Mouse (Mus musculus): Measurements from ENCODE around the gene Them7.
A peak's percentile ranks its signal among the peaks of the same experiment; 100 is the strongest.

The Them7 gene

DNA sequence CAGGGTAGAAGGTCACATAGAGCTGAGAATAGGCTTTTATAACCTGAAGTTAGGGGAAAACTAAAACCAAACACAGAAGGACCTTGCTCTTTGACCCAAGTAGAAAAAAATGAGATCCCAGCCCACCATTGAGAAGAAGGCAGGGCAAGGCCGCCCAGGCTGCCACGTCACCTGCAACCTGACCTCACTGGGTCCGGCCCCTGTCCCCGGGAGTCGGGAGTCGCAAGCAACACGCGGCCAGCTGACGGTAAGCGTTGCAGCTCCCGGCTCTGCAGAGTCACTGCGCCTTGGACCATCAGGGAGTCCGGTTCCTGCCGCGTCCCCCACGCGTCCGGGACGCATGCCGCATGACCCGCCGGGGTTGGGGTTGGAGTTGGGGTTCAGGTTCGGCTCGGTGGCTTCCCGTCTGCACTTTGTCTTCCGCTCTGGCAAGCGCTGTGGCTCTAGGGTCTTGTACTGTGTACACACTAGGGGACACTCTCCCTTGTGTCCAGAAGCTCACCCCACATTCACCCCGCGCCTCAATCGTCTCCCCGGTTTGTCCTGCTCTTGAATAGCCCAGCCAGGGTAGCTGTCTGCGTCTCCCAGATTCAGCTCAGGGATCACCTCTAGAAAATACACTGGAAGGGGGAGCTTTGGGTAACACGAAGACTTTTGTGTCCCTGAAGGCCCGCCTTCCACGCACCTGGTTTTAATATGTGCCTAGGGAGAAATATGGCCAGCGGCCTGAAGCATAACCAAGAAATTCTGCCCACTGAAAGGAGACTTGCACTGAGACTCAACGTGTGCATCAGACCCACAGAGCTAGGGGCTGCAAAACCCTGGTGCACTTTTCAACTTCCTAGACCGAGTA is at the start of gene Them7:
Gene Them7, plus strand, starts transcription at position 187 of the 853 bp plus-strand sequence.
- no peak for DNase-seq (ENCODE audit: low read depth, low spot score)

DNA sequence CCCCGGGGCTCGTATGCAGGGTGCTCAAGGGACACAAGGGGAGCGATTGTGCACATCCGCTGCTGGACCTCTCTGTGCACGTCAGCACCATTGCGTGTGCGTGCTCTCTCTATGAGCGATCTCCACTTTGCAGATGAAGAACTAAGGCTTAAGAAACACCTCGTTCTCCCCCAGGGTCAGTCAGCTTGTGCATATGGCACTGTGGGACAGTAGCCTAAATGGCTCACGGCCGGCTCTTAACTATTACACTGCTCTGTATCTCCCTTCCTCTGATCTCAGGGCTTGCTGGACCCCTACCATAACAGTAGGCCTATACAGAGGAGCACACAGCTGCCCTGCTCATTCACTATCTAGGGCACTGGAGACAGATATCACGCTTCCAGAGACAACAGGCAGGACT is 45.2 kb upstream of the Them7 start:
- DNase-seq (ENCODE audit: low read depth, low spot score): no peak

DNA sequence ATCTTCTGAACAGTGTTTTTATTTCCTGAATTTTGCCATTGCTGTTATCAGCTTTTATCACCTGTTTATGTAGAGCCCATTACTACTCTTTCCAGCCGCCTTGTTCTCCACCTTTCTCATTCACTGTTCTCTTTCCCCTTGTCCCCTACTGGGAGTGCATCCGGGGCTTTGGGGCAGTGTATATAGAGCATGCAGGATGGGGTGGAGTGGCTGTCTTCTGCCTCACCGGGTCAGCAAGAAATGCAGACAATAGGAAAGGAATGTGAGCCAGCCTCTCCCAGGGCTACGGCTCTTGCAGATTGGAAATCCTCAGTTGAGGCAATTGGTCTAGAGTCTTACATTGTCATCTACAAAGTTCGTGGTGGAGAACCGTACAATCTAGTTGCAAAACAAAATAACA is 41.6 kb upstream of the Them7 start:
- DNase-seq (ENCODE audit: low read depth, low spot score): no peak

DNA sequence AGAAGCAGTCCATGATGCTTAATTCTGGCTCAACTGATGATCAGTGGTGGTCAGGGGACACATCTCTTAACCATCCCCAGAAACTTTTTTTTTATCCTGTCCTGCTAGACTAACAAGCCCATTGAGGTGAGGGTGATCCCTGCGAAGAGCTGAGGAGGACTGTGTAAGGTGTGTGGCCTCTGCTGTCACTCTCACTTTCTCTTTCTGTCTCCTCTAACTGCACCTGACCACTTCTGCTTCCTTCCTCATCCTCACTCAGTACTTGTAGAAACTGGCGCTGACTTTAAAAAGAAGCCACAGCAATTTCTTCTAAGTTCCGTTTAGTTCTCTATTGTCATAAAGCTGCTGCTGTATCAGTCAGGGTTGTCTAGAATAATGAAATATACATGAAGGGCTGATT is 39.0 kb upstream of the Them7 start:
- DNase-seq (ENCODE audit: low read depth, low spot score): no peak

DNA sequence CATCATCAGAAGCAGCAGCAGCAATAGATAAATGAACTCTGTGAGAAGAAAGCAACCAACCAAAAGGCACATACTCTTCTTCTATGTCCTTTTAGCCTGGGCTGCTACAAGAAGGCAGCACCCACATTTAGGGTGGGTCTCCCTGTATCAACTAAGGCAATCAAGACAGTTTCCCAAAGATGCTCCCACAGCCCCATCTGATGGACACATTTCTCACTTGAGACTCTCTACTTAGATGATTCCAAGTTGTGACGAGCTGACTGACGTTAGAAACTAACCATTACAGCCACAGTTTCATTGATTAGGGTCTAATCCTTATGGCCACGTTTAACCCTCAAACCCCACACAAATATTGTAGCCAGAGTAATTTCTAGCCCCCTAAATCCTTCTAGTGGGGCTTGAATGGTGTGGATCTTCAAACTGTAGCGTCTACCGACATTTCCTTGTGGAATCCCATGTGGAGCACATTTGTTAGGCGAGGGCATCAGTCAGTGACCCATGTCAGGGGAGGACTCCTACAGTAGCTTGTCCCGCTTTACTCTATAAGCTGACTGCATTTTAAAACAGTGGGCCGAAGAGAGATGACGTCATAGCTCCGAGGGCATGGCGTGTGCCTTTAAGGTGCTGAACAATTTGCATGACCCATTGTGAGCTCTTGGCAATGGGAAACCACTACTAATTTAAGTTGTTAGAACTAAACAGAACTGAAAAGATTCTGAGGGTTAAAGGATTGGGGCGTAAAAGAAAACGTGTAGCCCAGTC is 38.2 kb upstream of the Them7 start:
- no peak for DNase-seq (ENCODE audit: low read depth, low spot score)

DNA sequence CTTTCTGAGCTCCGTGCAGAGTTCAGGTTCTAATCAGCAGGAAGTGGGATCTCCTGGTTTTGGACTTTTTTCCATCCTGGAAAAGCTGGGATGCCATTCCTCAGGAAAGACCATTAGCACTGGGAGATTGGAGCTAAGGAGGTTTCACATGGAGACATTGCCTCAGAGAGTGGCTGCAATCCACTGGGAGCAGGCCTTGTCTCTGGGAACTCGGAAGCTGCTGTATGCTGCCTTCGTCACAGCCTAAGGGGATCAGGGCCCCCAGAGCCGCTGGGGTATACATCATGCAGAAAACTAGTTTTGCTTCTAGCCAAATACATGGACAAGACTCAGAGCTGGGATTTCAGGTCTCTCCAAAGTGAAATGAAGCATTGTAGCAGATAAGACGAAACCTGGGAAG is 37.5 kb upstream of the Them7 start:
- no peak for DNase-seq (ENCODE audit: low read depth, low spot score)

DNA sequence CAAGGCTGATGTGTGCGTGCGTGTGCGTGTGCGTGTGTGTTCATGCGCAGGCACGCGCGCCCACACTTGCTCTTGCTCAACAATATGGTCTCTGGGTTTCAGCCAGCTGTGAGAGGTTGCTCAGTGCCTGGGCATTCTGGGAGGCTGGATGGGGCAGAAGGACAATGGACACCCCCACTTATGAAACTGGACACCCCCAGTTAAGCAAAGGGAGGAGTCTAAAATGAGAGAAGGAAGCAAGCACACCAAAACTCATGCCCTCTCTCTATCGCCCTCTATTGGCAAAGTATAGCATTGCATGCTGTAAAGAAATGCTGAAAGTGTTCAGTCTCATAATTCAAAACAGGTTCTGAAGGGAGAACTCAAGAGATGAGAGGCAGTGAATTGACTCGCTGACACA is 35.9 kb upstream of the Them7 start:
- no peak for DNase-seq (ENCODE audit: low read depth, low spot score)

DNA sequence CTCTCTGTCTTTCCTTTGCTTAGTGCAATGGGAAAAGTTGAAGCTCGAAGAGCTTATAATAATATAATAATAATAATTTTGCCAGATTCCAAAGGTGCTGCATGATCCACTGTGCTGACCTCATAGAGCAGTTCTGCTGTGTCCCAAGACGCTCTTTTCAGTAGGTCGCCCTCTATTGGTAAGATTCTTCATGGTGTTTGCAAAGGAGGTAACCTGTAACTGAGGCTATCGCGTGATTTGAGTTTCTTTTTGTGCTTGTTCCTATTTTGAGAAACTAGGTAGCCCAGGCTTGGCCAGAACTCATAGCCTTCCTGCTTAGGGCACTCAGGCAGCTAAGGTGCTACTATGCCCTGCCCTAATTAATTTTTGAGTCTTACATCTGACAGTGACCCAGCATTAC is 34.8 kb upstream of the Them7 start:
- DNase-seq (ENCODE audit: low read depth, low spot score): no peak

DNA sequence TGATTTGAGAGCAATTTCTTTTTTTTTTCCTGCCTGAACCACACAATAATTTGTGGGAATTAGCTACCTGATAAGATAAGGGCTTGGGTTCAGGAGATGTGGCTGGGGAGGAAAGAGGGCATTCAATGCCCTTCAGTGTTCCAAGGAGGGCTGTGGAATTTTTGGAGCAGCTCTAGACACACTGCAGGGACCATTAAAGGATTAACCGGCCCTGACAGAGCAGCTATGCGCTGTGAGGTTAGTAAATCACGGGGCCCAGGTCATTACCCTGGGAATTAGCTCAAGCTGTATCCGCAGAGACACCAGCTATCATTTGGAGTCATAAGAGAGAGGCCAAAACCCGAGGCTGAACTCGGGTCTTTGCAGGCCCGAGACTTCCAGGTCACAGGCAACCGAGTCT is 24.0 kb upstream of the Them7 start:
- DNase-seq (ENCODE audit: low read depth, low spot score): no peak

DNA sequence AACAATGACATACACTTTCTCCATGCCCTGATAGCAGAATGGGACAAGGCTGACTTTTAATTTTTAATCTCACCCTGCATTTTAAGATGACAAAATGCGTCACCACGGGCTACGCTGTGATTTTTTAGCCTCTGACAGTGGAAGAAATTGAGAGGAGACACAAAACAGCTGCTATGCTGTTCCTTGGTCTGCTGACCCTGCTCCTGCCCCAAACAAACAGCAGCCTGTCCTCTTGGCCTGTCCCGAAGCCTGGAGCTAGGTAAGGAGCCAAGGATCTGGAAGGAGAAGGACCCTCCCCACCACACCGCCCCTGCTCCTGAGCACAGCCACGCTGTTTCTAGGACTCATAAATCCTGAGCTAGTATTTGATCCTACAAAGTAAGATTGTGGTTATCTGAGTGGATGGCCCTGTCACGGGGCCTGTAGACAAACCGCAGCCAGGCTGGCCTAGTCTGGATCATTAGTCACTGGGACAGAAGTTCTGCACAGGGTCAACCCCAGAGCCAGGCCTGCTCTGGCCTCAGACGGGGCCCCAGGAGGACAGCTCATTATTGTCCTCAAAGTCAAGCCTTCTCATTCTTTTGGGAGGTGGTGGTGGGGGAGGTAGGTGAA is 17.5 kb upstream of the Them7 start:
- no peak for DNase-seq (ENCODE audit: low read depth, low spot score)

DNA sequence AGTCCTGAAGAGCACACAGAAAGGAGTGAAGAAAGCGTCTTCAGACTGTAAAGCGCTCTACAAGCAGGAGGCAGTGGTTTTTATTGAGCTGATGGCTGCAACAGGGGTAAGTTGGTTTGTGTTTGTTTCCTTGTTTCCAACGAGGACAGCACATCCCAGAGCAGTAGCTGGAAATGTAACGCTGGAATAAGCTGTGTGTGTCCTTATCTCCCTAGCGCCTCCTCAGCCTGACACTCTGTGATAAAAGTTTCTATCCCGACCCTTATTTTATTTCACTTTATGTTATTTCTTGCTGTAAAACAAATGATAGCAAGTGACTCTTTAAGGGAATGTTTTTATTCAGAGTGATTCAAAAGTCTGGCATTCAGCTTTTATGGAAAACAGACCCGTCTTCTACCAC is 11.3 kb upstream of the Them7 start:
- DNase-seq (ENCODE audit: low read depth, low spot score): no peak

DNA sequence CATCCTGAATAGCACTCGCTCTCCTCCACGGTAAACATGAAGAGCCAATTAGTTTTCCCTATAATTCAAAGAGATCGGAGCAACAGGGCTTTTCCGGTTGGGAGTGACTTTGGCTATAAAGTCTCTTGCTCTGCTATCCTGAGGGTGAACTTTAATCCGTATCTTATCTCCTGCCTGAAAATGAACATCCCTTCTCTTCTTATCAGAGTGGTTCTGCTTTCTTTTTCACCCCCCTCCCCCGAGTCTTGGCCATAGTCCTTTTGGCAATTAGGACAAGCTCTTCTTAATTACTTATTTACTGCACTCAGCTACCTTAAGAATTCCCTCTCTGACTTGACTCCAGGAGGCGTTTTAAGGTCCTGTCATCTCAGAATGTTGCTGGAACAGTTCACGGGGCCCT is 8.2 kb upstream of the Them7 start:
- no peak for DNase-seq (ENCODE audit: low read depth, low spot score)

DNA sequence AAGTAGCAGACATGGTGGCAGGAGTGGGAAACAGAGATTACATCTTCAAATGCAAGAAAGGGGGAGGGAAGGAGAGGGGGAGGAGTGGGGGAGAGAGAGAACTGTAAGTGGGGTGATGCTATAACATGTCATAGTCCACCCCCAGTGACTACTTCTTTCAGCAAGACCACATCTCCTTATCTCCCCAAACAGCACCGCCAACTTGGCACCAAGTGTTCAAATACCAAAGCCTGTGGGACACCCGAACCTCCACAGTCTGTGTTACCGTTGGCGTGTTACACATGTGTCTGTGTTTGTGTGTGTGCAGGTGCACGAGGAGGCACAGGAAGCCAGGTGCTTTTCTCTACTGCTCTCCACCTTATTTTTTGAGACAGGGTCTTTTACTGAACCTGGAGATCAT is 4.9 kb upstream of the Them7 start:
- DNase-seq (ENCODE audit: low read depth, low spot score): no peak

DNA sequence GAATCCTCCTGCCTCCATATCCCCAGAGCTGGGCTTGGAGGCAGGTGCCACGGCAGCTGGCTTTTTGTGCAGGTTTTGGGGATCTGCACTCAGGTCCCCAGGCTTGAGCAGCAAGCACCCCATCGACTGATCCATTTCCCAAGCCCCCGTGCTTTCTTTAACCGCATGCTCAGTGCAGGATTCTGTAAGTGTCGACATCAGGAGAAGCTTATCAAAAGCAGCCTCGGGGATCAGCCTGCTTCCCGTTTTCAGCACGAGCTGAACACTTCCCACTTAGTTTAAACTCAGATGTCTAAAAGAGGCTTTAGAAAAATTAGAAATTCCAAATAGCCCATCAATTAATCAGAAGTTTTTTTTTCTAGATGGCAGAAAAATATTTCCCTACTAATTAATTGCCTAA is 4.5 kb upstream of the Them7 start:
- no peak for DNase-seq (ENCODE audit: low read depth, low spot score)

DNA sequence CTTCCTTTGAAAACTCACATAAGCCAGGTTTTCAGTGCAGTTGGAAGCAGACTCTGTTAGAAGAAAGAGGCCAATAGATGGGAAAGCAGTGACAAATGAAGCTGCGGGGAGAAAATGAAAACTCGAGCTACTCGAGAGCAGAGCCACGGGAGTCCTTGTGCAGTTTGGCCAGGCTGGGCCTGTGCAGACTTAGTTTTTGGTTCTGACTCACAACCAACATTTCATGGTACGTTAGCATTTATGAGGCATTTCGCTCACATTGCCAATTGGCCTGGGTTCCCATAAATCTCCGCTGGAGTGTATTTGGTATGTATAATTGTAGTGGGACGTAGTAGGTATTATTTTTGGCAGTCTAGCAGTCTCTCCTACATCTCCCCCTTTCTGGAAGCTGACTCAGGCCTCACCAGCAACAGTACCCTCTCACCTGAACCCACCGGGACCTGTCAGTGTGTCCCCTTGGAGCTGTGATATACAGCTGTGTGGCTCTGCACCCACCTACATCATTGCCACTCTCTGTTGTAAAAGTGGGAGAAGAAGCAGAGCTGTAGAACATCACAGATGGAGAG is 3.3 kb upstream of the Them7 start:
- no peak for DNase-seq (ENCODE audit: low read depth, low spot score)

DNA sequence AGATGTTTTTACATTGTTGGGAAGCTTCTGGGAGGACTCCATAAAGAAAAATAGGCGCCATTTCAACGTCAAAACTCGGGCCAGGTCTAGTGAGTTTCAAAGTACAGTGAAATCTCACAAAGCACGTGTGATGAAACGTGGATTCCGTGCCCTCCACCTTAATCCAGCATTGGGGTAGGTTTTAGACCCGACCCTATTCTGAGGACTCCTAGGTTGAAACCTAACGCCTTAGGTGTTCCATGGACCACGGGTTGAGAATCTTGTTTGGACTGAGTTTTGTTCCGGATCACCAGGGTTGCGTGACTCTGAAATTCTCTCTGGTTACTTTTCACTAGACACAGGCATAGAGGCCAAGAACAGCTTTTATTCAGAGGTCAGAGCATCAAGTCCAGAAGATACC is 514 bp upstream of the Them7 start:
- no peak for DNase-seq (ENCODE audit: low read depth, low spot score)

DNA sequence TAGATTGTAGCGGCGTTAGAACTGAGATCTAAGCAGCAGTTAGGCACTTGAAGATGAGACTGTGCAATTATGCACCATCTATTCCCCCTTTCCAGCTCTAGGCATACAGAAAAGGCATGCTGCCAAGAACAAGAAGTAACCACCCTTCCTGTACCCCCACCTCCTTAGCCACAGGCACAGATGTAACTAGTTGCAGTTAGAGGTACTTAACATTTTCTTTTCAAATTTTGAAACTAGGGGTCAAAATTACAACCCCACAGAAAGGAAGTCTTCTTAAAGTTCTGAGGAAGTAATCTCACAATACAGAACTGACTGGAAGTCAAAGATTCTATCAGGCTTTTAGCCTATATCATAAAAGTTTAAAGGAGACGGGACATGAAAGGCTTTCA is 861 bp downstream of the Them7 start:
- no peak for DNase-seq (ENCODE audit: low read depth, low spot score)

DNA sequence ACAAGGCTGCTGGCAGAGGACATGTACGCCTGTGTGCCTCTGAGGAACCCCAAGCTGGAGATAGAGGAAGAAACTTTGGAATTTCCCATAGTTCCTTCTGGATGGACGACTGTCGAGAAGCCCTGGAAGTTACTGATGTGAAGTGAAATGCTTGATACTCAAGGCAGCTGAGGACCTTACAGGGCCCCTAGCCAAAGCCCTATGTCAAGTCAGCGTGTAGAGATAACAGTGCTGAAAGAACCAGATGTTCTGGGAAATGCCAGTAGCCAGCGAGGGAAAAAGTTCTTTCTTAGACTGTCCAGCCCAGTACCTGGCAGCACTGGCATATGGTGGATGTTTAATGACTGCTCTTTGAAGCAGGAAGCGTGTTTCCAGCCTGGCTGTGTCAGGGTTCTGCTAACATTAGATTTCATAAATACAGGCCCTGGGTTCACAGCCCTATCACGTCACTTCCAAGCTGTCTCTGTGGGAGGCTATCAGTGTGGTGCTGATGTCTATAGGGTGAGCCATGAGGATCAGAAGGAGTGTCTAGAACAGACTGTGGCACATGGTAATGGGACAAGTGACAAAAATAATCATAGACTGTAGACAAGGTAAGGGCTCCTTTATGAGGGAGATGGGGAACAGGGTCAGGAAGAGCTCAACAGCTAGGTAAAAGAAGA is 2.3 kb downstream of the Them7 start:
- no peak for DNase-seq (ENCODE audit: low read depth, low spot score)

DNA sequence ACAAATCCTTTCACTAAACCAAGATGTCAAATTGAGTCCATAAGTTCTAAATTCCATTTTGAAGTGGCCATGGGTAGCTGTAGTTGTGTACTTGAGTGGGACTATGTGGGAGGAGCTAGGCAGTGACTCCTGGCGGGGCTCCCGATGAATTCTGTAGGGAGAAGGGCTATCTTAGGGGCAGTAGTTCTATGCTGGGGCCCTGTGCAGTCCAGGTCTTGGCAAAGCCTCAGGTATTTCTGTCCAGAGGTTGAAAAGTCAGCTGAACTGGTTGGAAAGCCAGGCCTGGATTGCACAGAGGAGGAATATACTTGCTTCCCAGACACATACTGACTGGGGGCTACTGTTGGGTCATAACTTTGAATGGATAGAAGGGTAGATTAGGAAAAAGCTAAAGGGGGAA is 4.3 kb downstream of the Them7 start:
- no peak for DNase-seq (ENCODE audit: low read depth, low spot score)

DNA sequence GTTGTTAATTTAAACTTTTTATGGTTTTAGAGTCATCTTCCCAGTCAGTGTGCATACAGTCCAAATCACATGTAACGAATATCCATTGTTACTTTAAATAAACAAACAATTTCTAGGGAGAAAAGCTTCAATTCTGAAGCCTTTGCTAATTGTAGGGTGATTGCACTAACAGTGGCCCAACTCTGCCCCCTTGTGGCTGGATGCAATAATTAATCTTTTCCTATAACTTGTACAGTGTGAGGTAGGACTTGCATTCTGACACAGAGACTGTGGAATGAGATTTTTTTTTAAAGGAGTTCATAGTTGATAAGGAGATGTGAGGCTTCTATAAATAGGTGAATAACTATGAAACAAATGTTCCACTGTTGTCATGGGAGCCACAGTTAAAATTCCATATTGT is 6.2 kb downstream of the Them7 start:
- DNase-seq (ENCODE audit: low read depth, low spot score): peak; percentile 8

DNA sequence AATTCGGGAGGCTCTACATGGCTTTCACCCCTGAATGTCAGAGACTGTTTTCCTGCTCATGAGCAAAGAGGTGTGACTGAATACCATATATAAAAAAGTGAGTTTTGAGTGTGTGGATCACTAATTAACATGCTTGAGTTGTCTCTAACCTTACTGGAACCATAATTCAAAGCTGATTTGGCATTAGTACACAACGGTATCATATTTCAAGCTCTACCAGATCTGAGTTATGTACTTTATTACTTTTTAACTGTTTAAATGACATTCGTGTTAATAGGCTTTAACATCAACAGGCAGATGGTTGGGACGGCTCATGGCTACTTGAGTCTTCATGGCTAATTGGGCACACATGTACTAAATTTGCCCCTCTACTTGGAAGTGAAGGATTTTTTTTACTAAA is 8.3 kb downstream of the Them7 start:
- DNase-seq (ENCODE audit: low read depth, low spot score): no peak

DNA sequence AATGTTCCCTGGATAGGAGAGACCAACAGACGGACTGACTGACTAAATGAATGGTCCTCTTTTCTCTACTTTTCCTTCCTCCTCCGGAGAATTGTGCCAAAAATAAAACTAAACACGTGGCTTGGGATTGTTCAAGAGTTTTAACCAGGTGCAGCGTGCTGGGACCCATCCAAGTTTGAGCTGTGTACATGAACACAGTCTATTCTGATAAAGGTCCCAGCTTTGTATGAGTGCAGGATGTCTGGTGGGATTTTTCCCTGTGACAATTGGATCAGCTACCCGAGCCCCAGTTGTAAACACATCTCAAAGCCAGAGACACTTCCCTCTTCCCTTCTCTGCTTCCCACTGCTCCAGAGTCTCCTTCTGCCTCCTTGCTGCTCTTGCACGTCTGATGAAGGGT is 10.2 kb downstream of the Them7 start:
- DNase-seq (ENCODE audit: low read depth, low spot score): no peak
